Mouse (Mus musculus): ENCODE data around the gene Mtcl1.

Mtcl1 gene

DNA sequence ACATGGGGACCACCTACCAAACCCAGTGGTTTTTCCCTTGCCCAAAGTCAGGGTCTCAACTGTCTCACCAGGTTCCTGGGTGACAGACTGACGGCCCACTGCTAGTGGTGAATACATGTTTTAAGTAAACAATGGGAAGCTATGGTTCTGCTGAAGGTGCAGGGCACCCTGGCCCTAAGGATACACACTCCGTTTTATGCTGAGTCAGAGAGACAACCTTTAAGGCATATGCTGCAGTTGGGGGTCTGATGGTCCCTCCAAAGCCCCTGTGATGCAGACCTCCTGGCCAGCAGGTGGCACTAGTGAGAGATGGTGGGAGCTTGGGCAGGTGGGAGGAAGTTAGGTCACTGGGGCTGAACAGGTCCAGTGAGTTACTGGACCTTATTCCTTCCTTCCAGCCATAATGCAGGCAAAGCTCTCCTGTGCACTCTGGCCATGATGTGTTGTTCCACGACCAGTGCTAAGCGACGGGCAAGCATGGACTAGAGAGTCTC, 123.0 kb downstream of the Mtcl1 start:
- no peak for DNase-seq (ENCODE audit: low read depth, low spot score)

DNA sequence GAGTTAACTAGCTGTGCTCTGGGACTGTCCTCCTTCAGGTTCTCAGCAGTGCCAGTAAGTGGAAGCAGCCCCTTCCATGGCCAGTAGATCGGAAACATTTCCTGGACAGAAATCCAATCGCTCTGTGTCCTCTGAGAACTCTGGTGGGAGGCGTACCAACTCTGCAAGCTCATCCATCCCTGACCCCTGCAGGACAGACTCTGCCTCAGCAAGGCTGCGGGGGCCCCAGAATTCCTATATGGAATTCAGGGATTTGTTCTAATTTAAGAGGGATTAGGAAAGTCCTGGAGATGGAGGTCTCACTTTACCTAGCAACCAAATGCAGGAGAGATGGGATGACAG, 123.4 kb downstream of the Mtcl1 start:
- DNase-seq (ENCODE audit: low read depth, low spot score), result no peak

DNA sequence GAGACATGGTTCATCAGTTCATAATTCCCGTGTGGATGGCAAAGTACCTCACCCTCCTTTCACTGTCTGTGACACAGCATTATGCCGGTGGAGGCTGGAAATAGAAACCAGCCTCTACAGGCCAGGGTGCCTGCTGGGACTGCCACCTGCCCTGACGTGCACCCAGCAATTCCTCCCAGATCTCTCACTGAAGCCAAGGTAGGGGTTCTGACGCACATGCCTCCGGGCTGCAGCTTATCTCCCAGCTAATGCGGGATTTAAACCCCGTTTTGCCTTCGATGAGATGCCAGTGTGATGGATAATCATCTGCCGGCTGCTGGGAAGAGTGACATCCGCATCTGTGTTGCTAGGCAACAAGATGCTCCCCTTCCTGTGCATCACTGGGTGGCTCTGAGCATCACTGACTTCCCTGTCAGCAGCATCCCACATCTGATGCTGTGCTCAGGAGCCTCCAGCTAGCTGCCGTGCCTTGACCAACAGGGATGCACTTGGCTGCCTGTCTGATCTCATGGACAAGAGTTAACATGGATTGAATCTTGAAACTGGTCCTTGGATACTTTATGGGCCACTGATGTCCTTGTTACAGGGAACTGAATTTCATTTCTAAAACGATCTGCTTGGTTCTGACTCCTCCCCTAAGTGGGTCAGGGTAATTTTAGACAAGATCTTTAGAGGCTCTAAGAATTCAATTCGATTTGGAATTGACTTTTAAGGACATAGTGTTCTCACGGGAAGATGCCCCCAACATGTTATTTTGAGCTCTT, 123.9 kb downstream of the Mtcl1 start:
- DNase-seq (ENCODE audit: low read depth, low spot score), result peak; percentile 95

DNA sequence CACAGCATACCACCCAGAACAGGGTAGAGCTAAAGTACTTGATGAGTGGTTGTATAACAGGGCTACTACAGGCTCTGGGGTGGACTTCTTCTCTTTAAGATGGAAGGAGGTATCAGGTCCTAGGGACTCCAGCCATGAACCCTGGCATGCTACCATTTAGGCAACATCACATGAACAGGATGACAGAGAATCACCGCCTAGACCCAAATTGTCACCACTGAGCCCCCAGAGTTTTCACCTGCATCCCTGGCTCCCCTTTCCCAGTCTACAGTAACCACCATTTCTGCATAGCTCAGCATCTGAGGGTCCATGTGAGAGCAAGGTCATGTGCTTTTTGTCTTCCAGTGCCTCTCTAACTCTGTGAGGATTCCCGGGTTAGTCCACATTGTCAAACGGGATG, 124.7 kb downstream of the Mtcl1 start:
- DNase-seq (ENCODE audit: low read depth, low spot score), result no peak

DNA sequence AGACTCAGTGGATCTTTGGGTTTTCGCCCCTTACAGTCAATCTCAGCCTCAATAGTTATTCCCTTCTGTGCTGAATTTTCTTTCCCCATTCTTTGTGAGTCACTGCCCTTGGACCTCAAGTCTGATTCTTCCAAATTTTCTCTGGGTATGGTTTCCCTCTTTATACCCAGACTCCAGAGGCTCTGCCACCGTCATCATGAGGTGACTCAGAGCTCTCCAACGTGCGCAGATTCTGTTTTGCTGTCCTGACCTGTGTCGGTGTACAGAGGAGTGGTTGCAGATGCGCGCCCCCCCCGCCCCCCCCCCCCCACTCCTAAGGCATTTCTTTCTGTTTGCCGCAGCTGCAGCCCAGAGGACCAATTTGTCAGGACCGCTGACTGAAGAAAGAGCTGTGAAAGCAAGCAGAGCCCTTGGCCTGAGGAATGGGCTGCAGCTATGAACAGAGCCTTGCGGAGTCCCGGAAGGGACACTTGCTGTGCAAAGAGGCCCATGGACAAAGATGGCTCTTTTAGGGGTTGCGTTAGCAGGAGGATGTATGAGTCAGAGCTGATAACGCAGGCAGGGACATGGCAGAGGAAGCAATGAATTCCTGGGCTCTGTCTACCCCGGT, 126.8 kb downstream of the Mtcl1 start:
- DNase-seq (ENCODE audit: low read depth, low spot score), result peak; percentile 59

DNA sequence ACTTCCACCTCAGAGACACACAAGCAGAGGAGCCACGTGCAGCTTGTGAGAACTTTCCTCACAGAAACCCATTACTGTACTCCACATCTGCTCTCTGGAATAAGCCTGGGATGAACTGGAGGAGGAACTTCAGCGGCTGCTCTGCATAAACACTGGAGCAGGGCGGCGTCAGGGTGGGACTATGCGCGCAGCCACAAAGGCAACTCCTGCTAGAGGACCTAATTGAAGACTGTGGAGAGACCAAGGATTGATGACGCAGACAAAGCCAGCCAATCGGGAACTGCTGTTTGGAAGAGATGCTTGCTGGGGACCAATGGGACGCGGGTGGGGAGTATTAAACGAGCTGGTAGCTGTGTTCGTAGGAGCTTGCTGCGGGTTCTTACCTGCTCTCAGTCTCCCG, 127.6 kb downstream of the Mtcl1 start:
- DNase-seq (ENCODE audit: low read depth, low spot score), result peak; percentile 71

DNA sequence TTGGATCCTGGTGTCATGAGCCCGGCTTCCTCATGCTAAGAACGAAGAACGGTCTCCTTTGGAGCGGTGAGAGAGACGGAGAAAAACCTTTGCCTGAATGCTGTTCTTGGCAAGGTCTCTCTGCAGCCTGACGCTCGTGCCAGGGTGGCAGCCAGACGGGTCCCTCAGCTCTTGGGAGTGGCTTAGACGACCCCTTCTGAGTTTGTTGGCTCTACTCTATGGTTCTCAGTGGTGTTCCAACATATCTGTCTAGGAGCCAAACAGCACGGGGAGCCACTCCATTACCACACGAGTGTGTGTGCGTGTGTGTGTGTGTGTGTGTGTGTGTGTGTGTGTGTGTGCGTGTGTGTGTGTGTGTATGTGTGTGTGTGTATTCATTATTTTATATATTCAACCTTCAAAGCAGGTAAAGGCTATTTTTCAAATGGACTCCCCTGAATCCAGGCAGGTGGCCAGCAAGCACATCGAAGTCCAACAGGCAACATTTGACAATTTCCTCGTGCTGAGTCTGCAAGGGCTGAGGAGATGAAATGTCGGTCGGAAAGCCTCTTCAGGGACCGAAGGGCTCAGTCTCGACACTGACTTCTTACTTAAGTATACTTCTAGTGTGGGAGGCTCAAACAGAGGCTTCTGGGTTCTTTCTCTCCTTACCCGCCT, 128.7 kb downstream of the Mtcl1 start:
- DNase-seq (ENCODE audit: low read depth, low spot score), result peak; percentile 77

DNA sequence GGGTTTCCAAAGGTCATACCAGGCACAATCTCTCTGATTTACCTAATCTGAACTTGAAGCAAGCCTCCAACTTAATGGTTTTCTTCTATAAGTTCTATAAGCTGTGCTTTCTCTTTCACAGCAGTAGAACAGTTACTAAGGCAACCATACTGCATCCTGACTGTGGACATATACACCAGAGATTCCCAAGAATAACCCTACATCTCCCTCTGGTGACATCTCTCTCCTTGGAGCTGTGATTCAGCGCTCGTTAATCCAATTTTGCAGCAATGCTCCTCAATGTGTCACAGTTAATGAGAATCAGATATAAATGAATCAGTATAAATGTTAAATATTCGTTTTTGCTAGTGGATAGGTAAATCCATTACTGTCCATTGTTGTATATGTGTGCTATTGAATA, 131.5 kb downstream of the Mtcl1 start:
- DNase-seq (ENCODE audit: low read depth, low spot score), result no peak

DNA sequence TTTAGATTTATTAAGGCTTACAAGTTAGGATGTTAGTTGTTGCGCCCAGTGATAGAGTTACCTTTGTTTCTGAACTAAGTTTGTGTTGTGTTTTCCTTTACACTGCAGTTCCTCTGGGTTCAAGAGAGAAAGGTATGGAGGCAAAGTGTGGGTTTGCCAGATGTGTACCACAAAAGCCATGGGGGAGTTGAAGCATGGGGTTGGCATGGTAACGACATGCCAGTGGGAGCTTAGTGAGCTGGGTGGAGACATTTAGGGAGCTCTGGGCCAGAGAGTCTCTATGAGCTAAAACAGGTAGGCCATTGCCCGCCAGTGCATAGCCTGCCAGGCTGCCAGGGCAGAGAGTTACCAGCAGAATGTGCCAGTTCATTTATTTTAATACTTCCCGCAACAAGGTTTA, 132.0 kb downstream of the Mtcl1 start:
- DNase-seq (ENCODE audit: low read depth, low spot score), result no peak

DNA sequence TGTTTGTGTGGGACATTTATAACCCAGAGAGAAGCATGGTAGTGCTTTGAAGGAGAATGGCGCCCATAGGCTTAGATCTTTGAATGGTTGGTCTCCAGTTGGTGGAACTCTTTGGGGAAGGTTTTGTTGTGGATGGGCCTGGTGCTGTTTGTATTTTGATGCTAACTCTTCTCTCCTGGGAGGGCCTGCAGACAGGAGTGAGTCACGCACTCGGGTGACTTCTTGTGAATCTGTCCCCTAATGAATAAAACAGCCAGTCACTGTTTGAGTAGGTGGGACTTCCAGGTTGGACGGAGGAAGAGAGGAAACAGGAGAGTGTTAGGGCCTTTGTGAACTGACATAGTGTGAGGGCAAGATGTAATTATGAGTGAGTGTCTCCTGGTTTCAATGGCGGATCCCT, 132.4 kb downstream of the Mtcl1 start:
- no peak for DNase-seq (ENCODE audit: low read depth, low spot score)

DNA sequence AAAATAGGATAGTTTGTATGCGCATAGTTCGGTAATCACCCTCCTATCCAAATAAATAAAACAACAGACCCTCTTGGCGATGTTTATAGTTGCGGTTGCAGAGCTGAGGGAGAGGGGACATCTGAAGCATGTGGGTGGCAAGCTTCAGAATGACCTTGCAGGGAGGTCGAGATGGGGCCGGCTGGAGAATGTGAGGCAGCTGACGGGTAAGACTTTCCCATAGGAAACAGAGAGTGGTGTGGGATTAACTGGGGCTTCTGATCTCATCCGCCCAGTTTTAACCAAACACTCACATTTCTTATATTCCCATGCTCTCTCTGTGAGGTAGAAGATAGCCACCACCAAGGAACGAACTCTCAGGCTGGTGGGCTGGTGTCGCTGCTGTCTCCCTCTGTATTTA, 134.1 kb downstream of the Mtcl1 start:
- DNase-seq (ENCODE audit: low read depth, low spot score), result no peak

DNA sequence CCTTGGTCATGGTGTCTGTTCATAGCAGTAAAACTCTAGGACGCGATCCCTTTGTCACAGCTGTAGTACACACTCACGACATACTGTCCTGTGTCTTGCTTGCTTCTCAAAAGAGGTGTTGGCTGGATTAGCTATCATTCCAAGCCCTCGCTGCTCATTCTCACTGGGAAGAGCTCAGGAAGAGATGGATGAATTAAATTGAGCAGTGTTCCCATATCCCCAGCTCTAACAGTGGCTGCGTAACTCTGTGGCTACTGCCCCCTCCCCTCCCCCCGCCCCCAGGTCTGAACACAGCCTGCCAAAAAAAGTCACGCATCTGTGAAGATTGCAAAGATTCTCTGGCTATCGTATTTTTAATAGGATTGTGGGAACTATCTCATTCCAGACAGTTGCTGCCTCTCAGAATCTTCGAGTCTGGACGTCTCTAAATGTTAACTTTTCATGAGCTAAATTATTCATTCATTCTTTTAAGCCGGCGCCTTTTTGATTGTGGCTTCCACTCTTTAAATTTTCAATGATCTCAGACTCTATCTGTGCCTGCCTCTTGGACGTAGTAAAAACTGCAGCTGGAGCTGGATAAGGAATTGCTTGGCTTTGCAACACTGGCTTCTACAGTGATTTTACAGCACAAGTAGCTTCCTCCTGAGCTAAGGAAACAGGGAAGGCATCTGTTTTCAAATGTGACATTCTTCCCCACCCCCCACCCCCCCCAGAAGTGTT, 134.8 kb downstream of the Mtcl1 start:
- peak; percentile 71 for DNase-seq (ENCODE audit: low read depth, low spot score)

DNA sequence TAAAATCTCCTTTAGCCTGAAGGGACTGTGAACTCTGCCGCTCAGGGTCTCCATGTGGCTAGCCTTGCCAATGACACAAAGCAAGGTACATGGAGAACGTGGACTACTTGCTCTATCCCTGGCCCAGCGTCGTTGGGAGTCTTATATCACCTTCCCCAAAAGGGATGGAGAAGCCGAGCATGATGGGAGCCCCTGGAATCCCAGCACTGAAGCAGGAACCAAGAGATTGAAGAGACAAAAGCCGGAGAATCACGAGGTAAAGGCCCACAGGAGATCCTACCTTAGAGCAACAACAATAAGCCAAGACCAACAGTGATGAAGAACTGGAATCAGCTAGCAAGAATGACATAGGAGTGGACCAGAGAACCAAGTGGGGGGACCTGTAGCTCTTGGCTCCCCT, 147.6 kb downstream of the Mtcl1 start:
- no peak for DNase-seq (ENCODE audit: low read depth, low spot score)

DNA sequence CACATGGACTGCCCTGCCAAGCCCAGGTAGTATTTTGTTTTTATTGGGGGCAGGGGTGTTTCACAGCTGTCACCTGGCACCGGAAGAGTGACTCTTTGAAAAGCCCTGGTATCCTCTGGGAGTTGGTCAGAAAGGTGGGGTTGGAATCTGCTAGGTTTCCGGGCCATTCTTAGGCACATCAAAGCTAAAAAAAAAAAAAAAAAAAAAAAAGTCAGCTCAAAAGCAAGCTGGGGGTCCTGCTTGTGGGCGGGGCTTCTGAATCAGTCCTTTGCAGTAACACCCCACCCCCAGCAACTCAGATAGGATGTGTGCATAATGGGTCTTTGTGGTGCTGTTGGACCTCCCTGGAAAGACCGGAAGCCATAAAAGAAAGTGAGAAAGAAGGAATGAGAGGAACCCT, 148.3 kb downstream of the Mtcl1 start:
- DNase-seq (ENCODE audit: low read depth, low spot score), result no peak

DNA sequence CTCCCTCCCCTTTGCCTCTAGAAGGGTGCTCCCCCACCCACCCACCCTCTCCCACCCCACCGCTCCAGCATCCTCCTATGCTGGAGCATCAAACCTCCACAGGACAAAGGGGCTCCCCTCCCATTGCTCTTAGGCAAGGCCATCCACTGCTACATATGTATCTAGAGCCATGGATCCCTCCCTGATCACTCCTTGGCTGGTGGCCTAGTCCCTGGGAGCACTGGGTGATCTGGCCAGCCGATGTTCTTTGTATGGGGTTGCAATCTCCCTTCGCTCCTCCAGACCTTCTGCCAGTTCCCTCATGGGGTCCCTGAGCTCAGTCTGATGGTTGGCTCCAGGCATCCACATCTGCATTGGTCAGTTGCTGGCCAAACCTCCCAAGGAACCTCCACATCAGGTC, 151.8 kb downstream of the Mtcl1 start:
- no peak for DNase-seq (ENCODE audit: low read depth, low spot score)

DNA sequence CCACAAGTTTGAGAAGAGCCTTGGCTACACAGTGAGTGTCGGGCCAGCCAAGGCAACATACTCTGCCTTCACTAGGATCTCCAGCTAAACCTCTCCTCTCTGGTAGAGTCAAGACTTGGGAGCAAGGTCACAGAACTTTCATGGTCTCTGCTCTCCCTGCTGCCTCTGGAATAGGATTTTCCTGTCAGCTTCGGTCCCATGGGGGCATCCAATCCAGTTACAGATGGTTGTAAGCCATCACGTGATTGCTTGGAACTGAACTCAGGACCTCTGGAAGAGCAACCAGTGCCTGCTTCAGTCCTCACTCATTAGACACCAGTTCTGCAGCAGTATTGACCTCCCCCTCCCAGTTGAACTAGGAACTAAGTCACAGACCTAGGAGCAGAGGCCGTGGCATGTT, 156.0 kb downstream of the Mtcl1 start:
- no peak for DNase-seq (ENCODE audit: low read depth, low spot score)

DNA sequence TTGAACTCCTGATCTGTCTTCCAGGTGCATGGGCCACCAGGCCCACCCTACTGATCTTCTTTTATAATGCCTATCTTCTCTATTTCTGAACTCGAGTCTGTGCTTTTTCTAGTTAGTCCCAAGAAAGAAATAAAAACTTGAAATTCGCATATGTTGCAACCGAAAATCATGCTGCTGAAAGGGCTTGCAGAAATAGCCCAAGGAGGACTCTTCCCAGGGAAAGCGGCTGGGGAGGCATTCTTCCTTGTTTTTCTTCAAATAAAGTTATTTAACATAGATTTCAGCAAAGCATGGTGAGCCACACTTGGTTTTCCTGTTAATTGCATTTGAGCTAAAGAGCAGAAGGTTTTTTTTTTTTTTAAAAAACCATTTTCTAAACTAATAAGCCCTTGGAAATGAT, 159.7 kb downstream of the Mtcl1 start:
- peak; percentile 38 for DNase-seq (ENCODE audit: low read depth, low spot score)

All from brain, adult 2 months (tissue).